Mouse (Mus musculus): ENCODE measurements around the gene Stub1. TPM values are rescaled to one million over a fixed set of nuclear protein-coding genes. Genes with fewer than 3 reads are reported as not detected.
A peak's percentile ranks its signal among the peaks of the same experiment; 100 is the strongest.
"Not testable (repeated sequence)": the region's sequence is repeated elsewhere in the genome, so short reads cannot be mapped to it uniquely, and the experiment has no call there.

Gene Stub1
- polyA plus RNA-seq, 1 experiment from 2014 or later = 296 TPM

- H3K36me3 ChIP-seq (ENCODE audit: control insufficient read depth, insufficient read depth, low read length); H3K4me2 ChIP-seq; H3K9me3 ChIP-seq (ENCODE audit: control insufficient read depth, low read length); H3K4me3 ChIP-seq (ENCODE audit: low read depth, low read length); H3K27ac ChIP-seq (ENCODE audit: low read depth, low read length); DNase-seq (ENCODE audit: low spot score, missing footprints); H3K9ac ChIP-seq (ENCODE audit: low read length); ATAC-seq (ENCODE audit: low FRiP score); H3K27me3 ChIP-seq (ENCODE audit: control insufficient read depth, insufficient read depth, low read length): not testable (repeated sequence)
- 52% methylated on average over 2 of the region's 2 CpGs for WGBS
- H3K4me1 ChIP-seq (ENCODE audit: control insufficient read depth, insufficient read depth, low read length) = peaks cover 33% of the 10 kb centered on the region
Observed at GRCm38 (mm10) chr17:25807452-25807851, 25.8 kb downstream of the Stub1 start.

- Histone ChIP-seq H3K9ac (ENCODE audit: low read length) (no peak overlapping the region), H3K4me1 (ENCODE audit: control insufficient read depth, insufficient read depth, low read length) (peaks cover 38% of the 10 kb centered on the region), H3K4me3 (ENCODE audit: low read depth, low read length) (no peak overlapping the region), H3K27ac (ENCODE audit: low read depth, low read length) (no peak overlapping the region), H3K4me2 (no peak overlapping the region), H3K9me3 (ENCODE audit: control insufficient read depth, low read length) (no peaks in the 10 kb centered on the region), H3K27me3 (ENCODE audit: control insufficient read depth, insufficient read depth, low read length) (no peaks in the 10 kb centered on the region), H3K36me3 (ENCODE audit: control insufficient read depth, insufficient read depth, low read length) (no peaks in the 10 kb centered on the region)
- DNase-seq (ENCODE audit: low spot score, missing footprints) (no peak), ATAC-seq (ENCODE audit: low FRiP score) (no peak)
- 87% methylated on average over 4 of the region's 4 CpGs for WGBS
Observed at GRCm38 (mm10) chr17:25806507-25806906, 26.7 kb downstream of the Stub1 start.

GRCm38 (mm10) chr17:25802825-25803517 lies 30.2 kb downstream of the Stub1 start:
- peak overlapping the region; percentile 39 for H3K4me2 ChIP-seq
- peaks cover 21% of the 10 kb centered on the region for H3K4me1 ChIP-seq (ENCODE audit: control insufficient read depth, insufficient read depth, low read length)
- H3K27me3 ChIP-seq (ENCODE audit: control insufficient read depth, insufficient read depth, low read length) = no peaks in the 10 kb centered on the region
- H3K9ac ChIP-seq (ENCODE audit: low read length) = peak overlapping the region; percentile 36
- ATAC-seq (ENCODE audit: low FRiP score) (peak; percentile 94), DNase-seq (ENCODE audit: low spot score, missing footprints) (peak; percentile 98)
- WGBS = 11% methylated on average over 10 of the region's 10 CpGs
- no peaks in the 10 kb centered on the region for H3K9me3 ChIP-seq (ENCODE audit: control insufficient read depth, low read length)
- H3K36me3 ChIP-seq (ENCODE audit: control insufficient read depth, insufficient read depth, low read length) = no peaks in the 10 kb centered on the region
- H3K4me3 ChIP-seq (ENCODE audit: low read depth, low read length) = no peak overlapping the region; the same call in 1 of the 2 replicates
- peak overlapping the region; percentile 88 for H3K27ac ChIP-seq (ENCODE audit: low read depth, low read length)

GRCm38 (mm10) chr17:25801029-25801428 lies 32.2 kb downstream of the Stub1 start:
- Histone ChIP-seq H3K4me3 (ENCODE audit: low read depth, low read length) (no peak overlapping the region), H3K9me3 (ENCODE audit: control insufficient read depth, low read length) (no peaks in the 10 kb centered on the region), H3K36me3 (ENCODE audit: control insufficient read depth, insufficient read depth, low read length) (no peaks in the 10 kb centered on the region), H3K27me3 (ENCODE audit: control insufficient read depth, insufficient read depth, low read length) (no peaks in the 10 kb centered on the region), H3K9ac (ENCODE audit: low read length) (no peak overlapping the region), H3K27ac (ENCODE audit: low read depth, low read length) (no peak overlapping the region), H3K4me2 (no peak overlapping the region), H3K4me1 (ENCODE audit: control insufficient read depth, insufficient read depth, low read length) (peaks cover 30% of the 10 kb centered on the region)
- no peak for ATAC-seq (ENCODE audit: low FRiP score)
- peak; percentile 97 for DNase-seq (ENCODE audit: low spot score, missing footprints)
- WGBS = 8% methylated on average over 6 of the region's 6 CpGs

- WGBS = under 1% methylated on average over 34 of the region's 35 CpGs
- Histone ChIP-seq H3K4me1 (ENCODE audit: control insufficient read depth, insufficient read depth, low read length) (peaks cover 45% of the 10 kb centered on the region), H3K27ac (ENCODE audit: low read depth, low read length) (peak within 1 kb of the TSS; percentile 75), H3K9ac (ENCODE audit: low read length) (peak within 1 kb of the TSS; percentile 87), H3K4me3 (ENCODE audit: low read depth, low read length) (peak within 1 kb of the TSS; percentile 89), H3K9me3 (ENCODE audit: control insufficient read depth, low read length) (no peaks in the 10 kb centered on the region), H3K27me3 (ENCODE audit: control insufficient read depth, insufficient read depth, low read length) (no peaks in the 10 kb centered on the region), H3K4me2 (peak within 1 kb of the TSS; percentile 98), H3K36me3 (ENCODE audit: control insufficient read depth, insufficient read depth, low read length) (no peaks in the 10 kb centered on the region)
- DNase-seq (ENCODE audit: low spot score, missing footprints) = peak; percentile 96
- ATAC-seq (ENCODE audit: low FRiP score) = peak; percentile 76
Observed at GRCm38 (mm10) chr17:25796951-25797369, 36.2 kb downstream of the Stub1 start, which contains the start of gene Metrn. Metrn (minus strand) TSS chr17:25797136.

GRCm38 (mm10) chr17:25796211-25796771 lies 36.9 kb downstream of the Stub1 start:
- WGBS = under 1% methylated on average over 36 of the region's 37 CpGs
- H3K9ac ChIP-seq (ENCODE audit: low read length) = peak overlapping the region; percentile 87
- H3K36me3 ChIP-seq (ENCODE audit: control insufficient read depth, insufficient read depth, low read length) = no peaks in the 10 kb centered on the region
- peak; percentile 96 for DNase-seq (ENCODE audit: low spot score, missing footprints)
- H3K4me2 ChIP-seq = peak overlapping the region; percentile 98
- H3K4me3 ChIP-seq (ENCODE audit: low read depth, low read length) = peak overlapping the region; percentile 89
- peak overlapping the region; percentile 75 for H3K27ac ChIP-seq (ENCODE audit: low read depth, low read length)
- H3K4me1 ChIP-seq (ENCODE audit: control insufficient read depth, insufficient read depth, low read length) = peaks cover 49% of the 10 kb centered on the region
- no peaks in the 10 kb centered on the region for H3K9me3 ChIP-seq (ENCODE audit: control insufficient read depth, low read length)
- no peaks in the 10 kb centered on the region for H3K27me3 ChIP-seq (ENCODE audit: control insufficient read depth, insufficient read depth, low read length)
- ATAC-seq (ENCODE audit: low FRiP score) = no peak

- Histone ChIP-seq H3K4me1 (ENCODE audit: control insufficient read depth, insufficient read depth, low read length) (peaks cover 55% of the 10 kb centered on the region), H3K4me3 (ENCODE audit: low read depth, low read length) (peak within 1 kb of the TSS; percentile 89), H3K27ac (ENCODE audit: low read depth, low read length) (peak within 1 kb of the TSS; percentile 75), H3K9me3 (ENCODE audit: control insufficient read depth, low read length) (no peaks in the 10 kb centered on the region), H3K4me2 (peak within 1 kb of the TSS; percentile 98), H3K27me3 (ENCODE audit: control insufficient read depth, insufficient read depth, low read length) (no peaks in the 10 kb centered on the region), H3K9ac (ENCODE audit: low read length) (peak within 1 kb of the TSS; percentile 87), H3K36me3 (ENCODE audit: control insufficient read depth, insufficient read depth, low read length) (no peaks in the 10 kb centered on the region)
- 4% methylated on average over 6 of the region's 6 CpGs for WGBS
- DNase-seq (ENCODE audit: low spot score, missing footprints) (peak; percentile 95), ATAC-seq (ENCODE audit: low FRiP score) (peak; percentile 61)
Observed at GRCm38 (mm10) chr17:25795609-25796092, 37.6 kb downstream of the Stub1 start, which contains the start of gene AC134908.4. AC134908.4 (minus strand) TSS chr17:25795659.

- Histone ChIP-seq H3K27ac (ENCODE audit: low read depth, low read length) (peak overlapping the region; percentile 75), H3K9ac (ENCODE audit: low read length) (peak overlapping the region; percentile 87), H3K4me3 (ENCODE audit: low read depth, low read length) (peak overlapping the region; percentile 89), H3K9me3 (ENCODE audit: control insufficient read depth, low read length) (no peaks in the 10 kb centered on the region), H3K4me2 (peak overlapping the region; percentile 98), H3K4me1 (ENCODE audit: control insufficient read depth, insufficient read depth, low read length) (peaks cover 55% of the 10 kb centered on the region), H3K36me3 (ENCODE audit: control insufficient read depth, insufficient read depth, low read length) (no peaks in the 10 kb centered on the region), H3K27me3 (ENCODE audit: control insufficient read depth, insufficient read depth, low read length) (no peaks in the 10 kb centered on the region)
- 51% methylated on average over 17 of the region's 17 CpGs for WGBS
- DNase-seq (ENCODE audit: low spot score, missing footprints) (no peak), ATAC-seq (ENCODE audit: low FRiP score) (no peak)
Observed at GRCm38 (mm10) chr17:25794998-25795397, 38.2 kb downstream of the Stub1 start.

- H3K36me3 ChIP-seq (ENCODE audit: control insufficient read depth, insufficient read depth, low read length) = 0 out of 2 replicates have a peak, but pooled peaks cover 2% of the 10 kb centered on the region
- 28% methylated on average over 13 of the region's 13 CpGs for WGBS
- no peaks in the 10 kb centered on the region for H3K27me3 ChIP-seq (ENCODE audit: control insufficient read depth, insufficient read depth, low read length)
- H3K9ac ChIP-seq (ENCODE audit: low read length) = peak overlapping the region; percentile 87
- peak overlapping the region; percentile 75 for H3K27ac ChIP-seq (ENCODE audit: low read depth, low read length)
- H3K4me3 ChIP-seq (ENCODE audit: low read depth, low read length) = peak overlapping the region; percentile 89
- H3K4me1 ChIP-seq (ENCODE audit: control insufficient read depth, insufficient read depth, low read length) = peaks cover 55% of the 10 kb centered on the region
- DNase-seq (ENCODE audit: low spot score, missing footprints) = peak; percentile 91
- H3K4me2 ChIP-seq = peak overlapping the region; percentile 98
- no peaks in the 10 kb centered on the region for H3K9me3 ChIP-seq (ENCODE audit: control insufficient read depth, low read length)
- ATAC-seq (ENCODE audit: low FRiP score) = peak; percentile 48
Observed at GRCm38 (mm10) chr17:25794197-25794596, 39.0 kb downstream of the Stub1 start.
